Mouse (Mus musculus): ENCODE measurements at regions not wholly inside any gene's neighbourhood (a gene's known extent, or its start where the extent isn't known, plus 50 kb on each side); places are given as distances from the start of the nearest gene placed in this dataset.
"Not testable (repeated sequence)": the region's sequence is repeated elsewhere in the genome, so short reads cannot be mapped to it uniquely, and the experiment has no call there.

DNA sequence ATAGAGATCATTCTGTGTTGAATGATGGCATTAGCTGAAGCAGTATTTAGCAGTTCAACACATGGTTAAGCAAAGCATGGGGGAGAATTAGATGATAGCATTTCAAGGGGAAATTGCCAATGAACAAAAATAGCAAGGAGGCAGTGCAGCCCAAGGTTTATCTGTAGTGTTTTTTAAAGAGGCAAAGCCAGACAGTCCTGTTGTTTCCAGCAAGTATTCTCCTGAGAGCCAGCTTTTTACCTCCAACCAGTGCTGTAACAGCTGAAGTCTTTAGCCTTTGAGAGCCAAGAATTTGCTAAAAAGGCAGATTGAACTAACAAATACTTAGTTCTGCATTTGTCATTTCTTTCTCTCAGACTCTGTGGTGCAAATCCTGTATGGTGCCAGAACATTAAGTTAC is 305.1 kb upstream of the Arx start:
- no peak for DNase-seq
- intact Hi-C loops (cut with DNase I; ENCODE audit: low total_unique reads): no loop called here

DNA sequence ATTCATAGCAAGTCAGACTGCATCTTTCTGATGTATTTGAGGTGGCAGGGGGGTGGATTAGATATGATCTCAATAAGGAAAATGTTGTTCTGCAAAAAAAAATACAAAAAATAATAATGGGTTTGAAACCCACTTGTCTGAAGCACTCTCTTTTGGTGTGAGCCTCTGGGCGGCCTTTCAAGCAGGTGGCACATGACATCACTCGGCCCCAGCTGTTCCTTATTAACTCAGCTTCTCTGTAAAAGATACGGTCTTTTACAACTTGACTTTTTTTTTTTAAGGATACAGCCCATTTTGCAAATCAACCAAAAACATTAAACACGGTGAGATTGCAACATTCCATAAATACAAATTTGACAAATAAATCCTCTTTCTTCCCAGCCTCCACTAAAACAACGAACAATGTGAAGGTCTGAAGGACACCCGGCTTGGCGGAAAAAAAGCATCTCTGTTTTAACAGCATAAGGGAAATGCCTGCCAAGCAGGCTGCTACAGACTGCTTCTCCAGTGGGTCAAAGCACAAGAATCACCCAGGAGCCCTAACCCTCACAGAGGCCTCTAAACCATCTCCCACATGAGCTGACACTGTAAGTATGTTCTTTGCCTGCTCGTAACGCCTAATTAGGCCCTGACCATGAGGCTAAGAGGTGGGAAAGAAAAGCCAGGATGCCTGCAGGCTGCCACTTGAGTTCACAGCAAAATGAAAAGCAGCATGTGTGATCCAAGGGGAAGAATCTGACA is 283.8 kb upstream of the Arx start:
- intact Hi-C loops (cut with DNase I; ENCODE audit: low total_unique reads): no loop called here
- peak; percentile 19 for DNase-seq

DNA sequence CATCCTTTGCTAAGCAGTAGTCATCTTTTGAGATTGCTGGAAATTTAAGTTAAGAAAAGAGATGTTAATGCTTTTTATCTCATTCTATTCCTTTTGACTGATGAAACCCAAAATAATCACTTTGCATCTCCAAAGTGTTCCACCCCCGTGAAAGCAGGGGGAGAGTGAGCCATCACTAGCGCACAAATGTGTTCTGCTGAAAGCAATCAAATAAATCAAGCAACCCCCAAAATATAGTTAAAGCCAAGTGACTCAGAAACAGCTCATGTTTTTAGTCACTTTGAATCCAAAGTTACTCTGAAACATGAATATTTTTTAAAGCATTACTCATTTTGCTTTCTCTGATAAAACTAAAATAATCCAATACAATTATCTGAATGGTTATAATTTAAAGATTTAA is 279.6 kb upstream of the Arx start:
- DNase-seq: no peak
- intact Hi-C loops (cut with DNase I; ENCODE audit: low total_unique reads): no loop called here

DNA sequence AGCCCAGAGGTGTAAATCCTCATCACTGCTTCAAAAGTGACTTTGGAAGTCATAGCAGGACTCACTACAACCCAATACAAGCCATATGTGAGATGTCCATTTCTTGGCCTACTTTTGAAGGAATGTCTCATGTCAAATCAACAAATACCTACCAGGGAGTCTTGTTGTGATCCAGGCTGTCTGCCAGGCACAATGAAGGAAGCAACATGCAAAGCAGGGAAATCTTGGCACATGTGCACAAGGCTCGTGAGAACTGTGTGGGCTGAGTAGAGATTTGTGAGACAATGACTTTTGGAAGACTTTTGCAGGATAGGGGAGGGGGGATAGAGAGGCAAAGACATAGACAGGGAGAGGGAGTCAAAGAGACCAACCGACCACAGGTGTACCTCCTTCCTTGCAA is 274.7 kb upstream of the Arx start:
- no peak for DNase-seq

DNA sequence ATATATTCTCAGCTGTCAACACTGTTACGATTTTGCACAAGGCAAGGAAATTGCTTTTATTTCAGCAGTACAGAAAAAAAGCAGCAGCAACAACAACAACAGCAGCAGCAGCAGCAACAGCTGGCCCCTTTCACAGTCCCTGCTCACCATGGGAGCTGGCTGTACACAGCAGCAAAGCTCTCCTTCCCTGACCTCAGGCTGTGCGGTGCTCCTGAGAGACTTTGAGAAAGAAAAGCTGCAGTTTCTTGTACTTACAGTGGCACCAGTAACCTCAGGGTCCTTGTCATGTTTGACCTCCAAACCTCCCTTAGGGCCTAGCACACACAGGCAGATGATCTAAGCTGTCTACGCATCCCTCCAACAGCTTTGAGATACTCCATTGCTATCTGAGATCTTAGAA is 269.9 kb upstream of the Arx start:
- no peak for DNase-seq
- intact Hi-C loops (cut with DNase I; ENCODE audit: low total_unique reads): no loop called here

More for the DNA sequence above, 274.7 kb upstream of the Arx start:
- intact Hi-C loops (cut with DNase I; ENCODE audit: low total_unique reads): no loop called here

DNA sequence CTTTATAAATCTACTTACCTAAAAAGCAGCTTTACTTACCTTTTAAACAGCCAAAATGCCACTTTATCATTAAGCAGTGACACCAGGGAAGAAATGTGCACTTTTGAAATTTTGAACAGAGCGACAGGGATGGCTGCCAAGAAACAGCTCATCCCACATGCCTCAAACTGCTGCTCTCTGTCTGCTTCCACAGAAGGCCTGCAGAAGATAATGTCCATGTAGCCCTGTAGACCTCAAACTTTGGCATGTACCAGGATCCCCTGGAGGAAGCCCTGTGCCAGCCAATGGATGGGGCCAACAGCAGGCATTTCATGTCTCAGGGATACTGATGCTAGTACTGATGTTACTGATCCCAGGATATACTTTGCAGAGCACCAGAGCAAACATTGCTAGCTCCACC is 245.1 kb upstream of the Arx start:
- intact Hi-C loops (cut with DNase I; ENCODE audit: low total_unique reads): no loop called here
- no peak for DNase-seq

DNA sequence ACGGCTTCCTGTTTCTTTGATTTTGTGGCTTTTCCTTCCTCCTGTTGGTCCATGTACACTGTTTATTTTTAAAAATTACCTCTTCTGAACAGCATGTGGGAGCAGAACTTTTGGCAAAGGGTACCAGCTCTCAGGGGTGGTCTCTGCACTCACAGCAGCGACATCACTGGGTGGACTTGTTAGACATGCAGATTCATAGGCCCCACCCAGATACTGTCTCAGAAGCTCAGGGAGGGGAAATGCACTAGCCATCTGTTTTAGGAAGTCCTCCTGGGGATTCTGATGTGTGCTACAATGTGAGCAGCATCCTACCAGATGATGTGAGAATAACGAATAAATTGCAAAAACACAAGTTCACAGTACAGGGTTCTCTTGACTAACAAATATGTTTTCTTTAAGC is 243.5 kb upstream of the Arx start:
- peak; percentile 9 for DNase-seq
- intact Hi-C loops (cut with DNase I; ENCODE audit: low total_unique reads): no loop called here

DNA sequence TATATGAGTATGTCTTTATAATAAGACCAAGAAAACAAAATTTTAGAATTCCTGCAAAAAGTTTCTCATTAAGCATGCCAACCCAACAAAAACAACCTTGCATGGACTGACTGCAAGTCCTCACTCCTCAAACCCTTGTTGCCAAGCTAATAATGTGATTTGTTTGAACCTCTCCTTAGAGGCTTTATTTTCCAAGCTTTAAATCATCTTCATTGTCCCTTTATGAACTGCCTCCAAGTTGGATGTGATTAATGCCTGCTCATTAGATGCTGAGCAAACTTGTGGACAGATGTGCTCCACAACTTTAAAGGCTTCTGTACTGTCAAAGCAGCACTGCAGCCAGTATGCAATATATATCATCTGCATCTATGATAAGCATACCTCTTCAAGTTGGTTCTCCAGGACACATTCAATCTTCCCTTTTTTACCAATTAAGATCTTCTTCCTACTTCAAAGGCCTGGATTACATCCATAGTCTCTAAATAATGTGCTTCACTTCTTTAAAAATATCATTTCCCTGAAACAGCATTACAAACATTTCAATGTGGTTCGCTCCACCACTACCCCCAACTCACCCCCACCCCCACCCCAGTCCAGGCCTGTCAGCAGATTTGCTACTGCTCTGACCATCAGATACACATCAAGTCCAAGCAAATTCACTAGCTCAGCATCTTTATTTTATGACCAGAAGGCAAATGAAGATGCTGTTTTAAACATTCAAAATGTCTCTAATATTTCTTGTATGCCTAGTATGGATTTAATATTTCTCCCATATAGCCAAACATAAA is 237.1 kb upstream of the Arx start:
- DNase-seq: no peak
- intact Hi-C loops (cut with DNase I; ENCODE audit: low total_unique reads): no loop called here

DNA sequence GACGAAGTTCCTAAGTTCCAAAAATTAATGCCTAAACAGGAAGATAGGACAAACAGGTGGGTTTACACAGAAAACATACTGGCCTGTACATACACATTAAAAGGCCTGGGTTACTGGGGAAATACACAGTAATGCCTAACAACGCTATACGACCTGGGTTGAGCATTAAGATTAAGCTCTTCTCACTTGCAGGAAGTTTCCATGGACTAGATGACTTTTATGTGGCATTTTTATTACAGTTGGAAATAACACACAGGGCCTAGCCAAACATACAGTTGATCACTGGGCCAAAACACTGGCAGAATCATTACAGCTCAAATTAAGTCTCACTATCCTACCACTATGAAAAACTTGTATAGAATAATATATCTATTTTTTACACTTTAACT is 236.5 kb upstream of the Arx start:
- intact Hi-C loops (cut with DNase I; ENCODE audit: low total_unique reads): no loop called here

DNA sequence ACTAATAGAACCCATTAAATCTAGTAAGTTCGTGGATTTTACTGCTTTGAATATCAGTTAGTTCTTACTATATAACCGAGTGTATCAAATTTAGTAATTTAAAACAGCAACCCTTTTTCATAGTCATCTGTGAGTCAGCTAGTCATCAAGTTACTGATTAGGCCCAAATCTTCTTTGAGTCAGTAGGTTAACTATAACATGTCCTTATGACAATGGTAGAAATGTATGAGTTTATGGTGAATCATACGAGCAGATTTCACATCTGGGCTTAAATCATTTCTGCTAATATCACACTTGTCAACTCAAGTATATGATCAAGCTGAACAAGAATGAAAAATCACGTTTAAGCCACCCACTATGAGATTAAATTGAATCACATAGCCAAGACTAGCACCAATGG is 226.7 kb upstream of the Arx start:
- intact Hi-C loops (cut with DNase I; ENCODE audit: low total_unique reads): no loop called here
- no peak for DNase-seq

More for the DNA sequence above, 236.5 kb upstream of the Arx start:
- no peak for DNase-seq

DNA sequence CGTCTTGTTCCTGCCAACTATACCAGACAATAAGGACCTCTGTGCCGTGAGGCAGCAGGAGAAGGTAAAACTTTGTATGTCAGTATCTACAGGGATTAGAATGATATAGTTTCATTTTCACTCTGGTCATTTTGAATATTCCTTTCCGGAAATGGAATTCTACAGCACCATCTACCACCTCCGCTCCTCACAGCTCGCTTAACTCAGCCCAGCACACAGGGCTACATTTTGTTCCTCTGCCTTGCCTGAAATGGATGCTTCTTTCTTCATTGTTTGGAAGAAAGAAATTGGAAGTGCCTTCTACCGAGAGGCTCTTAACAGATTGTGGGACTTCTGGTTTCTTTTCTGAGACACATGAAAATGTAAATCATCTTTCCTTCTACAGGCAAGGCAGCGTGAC is 217.4 kb upstream of the Arx start:
- intact Hi-C loops (cut with DNase I; ENCODE audit: low total_unique reads): no loop called here
- no peak for DNase-seq

DNA sequence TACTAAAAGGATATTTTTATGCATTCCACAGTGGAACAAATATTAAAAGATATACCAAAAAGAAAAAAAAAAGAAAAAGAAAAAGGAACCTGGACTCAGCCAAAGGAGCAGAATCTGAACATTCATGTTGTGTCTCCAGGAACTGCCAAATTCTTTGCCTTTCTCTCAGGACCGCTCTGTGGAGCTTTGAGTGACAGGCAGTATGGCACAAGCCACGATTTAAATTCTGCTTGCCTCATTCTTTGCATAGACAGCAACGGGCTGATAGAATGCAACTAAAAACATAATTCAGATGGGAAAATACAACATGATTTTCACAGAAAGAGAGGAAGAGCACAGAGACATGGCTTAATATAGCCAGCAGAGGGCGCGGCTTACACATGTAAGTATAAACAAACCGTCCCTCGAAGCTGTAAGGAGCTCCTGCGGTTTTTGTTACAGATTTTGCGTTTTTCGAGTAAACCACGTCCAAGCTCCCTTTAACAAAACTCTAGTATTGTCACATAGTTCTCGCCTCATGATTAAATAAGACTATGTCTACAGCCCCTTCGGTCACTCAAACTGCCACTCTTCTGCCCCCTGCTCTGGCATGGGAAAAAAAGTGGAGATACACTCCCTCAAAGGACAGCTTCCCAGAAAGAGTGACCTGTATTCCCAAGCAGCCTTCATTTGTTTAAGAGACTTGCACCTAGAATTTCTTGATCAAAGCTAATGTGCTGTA is 216.5 kb upstream of the Arx start:
- peak; percentile 18 for DNase-seq
- intact Hi-C loops (cut with DNase I; ENCODE audit: low total_unique reads): no loop called here

DNA sequence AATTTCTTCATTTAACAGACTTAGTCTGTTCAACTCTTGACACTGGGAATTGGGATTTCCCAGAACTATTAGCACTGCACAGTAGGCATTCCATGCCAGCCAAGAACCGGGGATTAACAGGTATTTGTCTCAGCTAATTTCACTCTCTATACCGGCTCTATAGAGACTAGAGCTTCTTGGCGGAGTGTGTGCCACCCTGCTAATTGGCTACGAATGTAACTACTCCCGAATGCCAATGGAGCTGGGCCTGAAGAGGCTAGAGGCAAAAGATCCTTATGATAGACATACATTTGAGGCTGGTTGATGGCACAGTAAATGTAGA is 216.0 kb upstream of the Arx start:
- DNase-seq: no peak
- intact Hi-C loops (cut with DNase I; ENCODE audit: low total_unique reads): no loop called here

DNA sequence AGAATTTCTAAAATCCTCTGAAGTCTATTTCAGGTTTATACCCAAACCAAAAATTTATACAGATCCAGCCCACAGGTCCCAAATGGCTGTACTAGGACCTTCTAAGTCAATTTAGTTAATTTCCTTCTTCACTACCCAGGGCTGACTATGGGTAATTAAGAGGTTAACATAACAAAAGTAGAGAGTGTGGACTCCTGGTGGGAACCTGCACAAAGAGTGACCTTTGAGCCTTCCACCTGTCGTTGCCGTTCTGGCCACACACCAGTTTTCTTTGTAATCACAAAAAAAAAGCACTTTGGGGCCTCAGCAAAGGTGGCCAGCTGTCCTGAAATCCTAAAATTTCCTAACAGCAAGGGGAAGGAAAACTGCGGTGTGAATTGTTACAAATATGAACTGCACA is 197.3 kb upstream of the Arx start:
- intact Hi-C loops (cut with DNase I; ENCODE audit: low total_unique reads): no loop called here

DNA sequence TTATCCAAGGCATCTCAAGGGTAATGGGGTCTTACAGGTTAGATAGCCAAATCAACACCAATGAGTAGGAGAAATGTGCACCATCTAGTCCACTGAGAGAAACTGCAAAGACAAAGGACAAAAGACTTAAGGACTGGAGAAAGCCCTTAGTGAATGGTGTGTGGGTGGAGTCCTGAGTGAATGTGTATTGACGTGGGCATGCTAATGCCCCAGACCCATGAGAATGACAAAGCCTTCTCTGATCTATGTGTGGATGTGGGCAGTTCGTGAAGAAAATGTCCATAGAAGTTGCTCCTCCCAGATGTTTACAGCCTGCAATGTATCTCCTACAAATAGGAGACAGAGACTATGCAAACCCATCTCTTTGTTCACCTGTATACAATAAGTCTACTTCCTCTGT is 188.7 kb upstream of the Arx start:
- intact Hi-C loops (cut with DNase I; ENCODE audit: low total_unique reads): no loop called here
- DNase-seq: no peak

More for the DNA sequence above, 197.3 kb upstream of the Arx start:
- DNase-seq: no peak

DNA sequence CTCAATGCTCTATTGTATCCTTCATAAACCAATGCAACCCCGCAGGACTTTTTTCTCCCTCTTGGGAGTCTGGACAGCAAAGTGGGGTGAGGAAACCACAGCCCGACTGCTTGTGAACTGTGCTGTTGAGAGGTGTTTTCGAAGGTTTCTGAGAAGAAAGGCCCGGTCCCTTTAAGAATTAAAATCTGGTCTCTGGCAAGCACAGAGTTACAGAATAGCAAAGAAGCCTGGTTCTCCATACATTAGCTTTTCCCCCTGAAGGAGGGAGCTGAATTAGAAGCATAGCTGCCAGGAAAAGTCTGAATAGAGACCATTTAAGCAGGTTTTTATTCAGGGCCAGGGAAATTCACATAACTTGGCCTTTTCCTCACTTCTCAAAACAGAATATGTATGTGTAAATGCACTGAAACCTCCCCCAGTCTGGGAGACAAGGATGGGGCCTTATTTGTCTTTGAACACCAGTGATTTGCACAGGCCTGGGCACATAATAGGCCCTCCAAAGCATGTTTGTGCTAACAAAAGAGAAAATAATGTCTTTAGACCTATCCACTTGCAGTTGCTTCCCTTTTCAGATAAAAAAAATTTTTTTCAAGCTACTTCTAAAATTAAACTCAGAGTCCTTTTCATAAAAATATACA is 178.2 kb upstream of the Arx start:
- DNase-seq: no peak
- intact Hi-C loops (cut with DNase I; ENCODE audit: low total_unique reads): no loop called here

DNA sequence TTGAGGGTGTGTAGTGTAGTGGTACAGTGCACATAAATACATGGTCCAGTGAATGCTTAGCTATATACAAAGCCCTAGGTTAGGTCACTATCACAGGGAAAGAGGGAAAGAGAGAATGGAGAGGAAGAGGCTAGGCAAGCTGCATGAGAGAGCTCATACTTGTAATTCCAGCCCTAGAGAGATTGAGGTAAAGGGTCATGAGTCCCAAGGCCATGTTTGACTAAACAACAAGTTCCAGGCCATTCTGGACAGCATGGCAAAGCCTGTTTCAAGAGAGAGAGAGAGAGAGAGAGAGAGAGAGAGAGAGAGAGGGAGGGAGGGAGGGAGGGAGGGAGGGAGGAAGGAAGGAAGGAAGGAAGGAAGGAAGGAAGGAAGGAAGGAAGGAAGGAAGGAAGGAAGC is 131.9 kb upstream of the Arx start:
- intact Hi-C loops (cut with DNase I; ENCODE audit: low total_unique reads); DNase-seq: not testable (repeated sequence)

DNA sequence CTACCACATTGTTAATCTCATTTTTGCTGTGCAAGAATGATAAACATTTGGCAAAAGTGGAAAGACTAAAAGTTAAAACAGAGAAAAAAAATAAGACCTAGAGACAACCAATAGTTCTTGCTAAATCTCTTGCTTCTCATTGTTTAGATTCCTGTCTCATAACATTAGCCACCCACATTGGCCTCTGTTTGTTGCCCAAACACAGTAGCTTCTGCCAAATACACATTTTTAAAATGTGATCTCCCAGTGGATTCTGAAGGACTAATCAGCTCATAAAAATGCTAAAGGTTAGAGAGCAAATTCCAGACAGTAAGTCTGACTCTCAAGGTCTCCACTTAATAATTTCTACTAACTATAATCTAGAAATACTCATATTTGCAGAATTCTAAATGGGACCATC is 127.1 kb upstream of the Arx start:
- intact Hi-C loops (cut with DNase I; ENCODE audit: low total_unique reads): no loop called here
- no peak for DNase-seq

DNA sequence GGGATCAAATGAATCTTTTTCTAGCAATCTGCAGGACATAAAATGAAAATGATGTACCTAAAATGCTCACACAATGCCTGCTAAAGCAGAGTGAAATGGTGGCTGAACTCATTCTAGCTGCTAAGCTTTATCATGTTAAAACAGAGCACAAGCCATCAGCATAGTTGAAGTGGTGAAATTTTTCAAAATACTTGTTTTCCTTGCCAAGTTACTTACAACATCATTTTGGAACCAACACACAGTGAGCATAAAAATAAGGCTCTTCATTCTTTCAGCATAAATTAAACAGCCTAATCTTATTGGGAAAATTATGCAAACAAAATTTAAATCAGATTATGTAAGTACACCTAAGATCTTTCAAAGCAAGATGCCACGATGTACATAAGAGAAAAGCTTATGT is 125.3 kb upstream of the Arx start:
- DNase-seq: no peak
- intact Hi-C loops (cut with DNase I; ENCODE audit: low total_unique reads): no loop called here

Measured in gastrocnemius, postnatal 14 days (tissue).